Mouse (Mus musculus) kidney, adult 18-20 months (tissue): Measurements from ENCODE around the gene Tcap.

Experiments used
- DNase-seq: peaks from one replicate; pipeline ENCODE4 v3.0.0; 2021

Tcap gene

DNA sequence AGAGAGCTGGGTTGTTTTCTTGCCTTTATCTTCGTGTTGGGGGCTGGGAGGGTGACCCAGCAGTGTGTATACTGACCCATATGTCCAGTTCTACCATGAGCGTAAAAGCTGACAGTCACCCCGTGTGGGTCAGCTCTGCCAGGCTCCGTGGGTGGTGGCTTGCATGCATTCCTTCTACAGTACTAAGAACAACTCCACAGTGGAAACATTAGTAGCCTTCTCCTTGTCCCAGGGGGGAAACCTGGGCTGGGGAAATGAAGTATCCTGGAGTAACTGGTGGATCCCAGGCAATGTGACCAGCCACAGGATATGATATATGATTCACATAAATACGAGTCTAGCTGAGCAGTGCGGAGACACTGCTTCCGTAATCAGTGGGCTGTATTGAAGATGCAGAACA lies 30.1 kb downstream of the Tcap start:
- peak; percentile 50 for DNase-seq

DNA sequence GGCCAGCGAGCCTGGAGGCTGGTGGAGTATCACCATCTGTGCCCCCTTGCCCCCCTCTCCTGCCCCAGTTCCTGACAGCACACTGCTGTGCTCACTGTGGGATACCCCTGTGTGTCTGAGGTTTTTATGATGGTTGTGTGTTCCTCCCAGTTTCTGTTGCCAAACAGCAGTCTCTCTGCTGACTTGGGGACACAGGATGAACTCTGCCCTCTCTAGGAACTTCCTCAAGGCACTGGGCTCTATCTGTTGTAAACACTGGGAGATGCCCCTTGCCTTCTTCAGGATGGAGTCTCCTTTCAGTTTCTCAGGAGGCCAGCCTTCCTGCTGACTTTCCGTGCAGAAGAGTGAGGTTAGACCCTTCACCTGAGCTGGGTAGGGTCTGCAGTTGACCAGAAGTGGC lies 30.6 kb downstream of the Tcap start:
- DNase-seq: peak; percentile 39

DNA sequence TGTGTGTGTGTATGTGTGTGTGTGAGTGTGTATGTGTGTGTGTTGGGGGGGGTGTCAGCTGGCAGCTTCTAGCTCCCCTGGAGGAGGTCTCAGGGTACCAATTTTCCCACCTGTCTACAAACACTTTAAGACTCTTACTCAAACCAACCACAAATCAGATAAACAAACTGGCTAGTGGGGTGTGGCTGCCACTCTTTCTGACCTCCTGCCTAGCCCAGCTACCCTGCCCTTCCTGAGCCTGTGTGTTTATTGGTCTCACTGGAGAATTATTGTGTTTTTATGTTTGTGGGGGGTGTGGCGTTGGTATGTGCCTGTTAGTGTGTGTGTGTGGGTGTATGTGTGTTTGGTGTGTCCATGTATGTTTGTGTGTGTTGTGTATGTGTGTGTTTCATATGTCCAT lies 33.5 kb downstream of the Tcap start:
- no peak for DNase-seq

DNA sequence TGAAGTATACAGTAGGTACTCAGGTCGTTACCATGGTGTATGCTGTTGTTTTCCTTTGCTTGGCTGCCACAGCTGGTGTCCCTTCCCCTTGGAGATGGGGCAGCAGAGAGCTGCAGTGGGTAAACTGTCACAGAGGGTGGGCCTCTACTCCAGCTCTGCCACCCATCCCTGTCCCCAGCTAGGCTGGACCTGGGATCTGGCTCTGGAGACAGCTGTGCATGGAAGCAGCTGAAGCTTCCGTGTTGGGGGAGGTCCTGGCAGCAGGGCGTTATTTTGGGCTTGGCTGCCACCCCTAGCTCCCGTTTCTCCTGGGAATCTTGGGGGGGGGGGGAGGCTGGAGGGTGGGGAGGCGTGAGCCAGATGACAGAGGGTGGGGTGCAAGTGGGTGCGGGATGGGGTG lies 34.7 kb downstream of the Tcap start:
- DNase-seq: no peak

DNA sequence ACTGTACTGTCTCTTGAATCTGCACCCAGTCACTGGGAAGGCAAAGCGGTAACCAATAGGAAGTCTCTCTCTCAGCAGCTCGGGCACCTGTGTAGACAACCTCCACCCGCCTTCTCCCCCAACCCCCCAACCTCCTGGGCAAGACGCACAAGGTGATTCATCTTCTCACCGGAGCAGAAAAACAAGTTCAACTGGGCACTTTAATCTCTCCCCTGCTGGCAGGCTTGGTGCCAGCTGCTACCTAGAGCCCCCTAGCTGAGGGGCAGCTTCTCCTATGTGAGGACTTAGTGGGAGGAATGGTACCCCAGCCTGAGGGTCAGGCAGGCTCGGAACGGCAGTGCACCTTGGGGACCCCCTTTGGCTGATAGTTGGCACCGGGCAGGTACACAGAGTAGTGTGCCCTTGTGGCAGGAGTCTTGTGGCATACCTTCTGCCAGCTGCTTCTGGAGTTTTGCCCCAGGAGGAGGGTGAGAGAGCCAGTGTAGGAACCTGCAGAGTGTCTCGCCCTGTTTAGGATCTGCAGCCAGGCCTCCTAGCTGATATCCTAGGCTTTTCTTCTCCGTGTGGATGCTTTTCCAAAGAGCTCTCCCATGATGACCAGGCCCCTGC lies 35.4 kb downstream of the Tcap start:
- DNase-seq: peak; percentile 82

DNA sequence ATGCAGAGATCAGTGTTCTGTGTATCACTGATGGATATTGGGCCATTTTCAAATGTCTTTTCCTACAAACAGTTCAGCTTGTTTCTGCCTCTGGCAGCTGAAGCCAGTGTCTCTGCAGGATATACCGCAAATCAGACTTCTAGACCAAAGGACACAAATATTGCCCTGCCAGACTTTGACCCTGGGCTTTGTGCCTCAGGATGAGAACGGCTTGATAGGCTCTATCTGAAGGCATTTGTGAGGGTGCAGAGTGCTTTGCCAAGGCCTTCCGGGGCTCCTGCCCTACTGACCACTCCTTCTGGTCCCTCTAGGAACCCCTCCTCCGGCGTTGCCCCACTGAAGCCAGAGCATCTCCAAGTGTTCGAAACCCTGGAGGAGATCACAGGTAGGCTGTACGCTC lies 43.0 kb downstream of the Tcap start:
- peak; percentile 50 for DNase-seq

DNA sequence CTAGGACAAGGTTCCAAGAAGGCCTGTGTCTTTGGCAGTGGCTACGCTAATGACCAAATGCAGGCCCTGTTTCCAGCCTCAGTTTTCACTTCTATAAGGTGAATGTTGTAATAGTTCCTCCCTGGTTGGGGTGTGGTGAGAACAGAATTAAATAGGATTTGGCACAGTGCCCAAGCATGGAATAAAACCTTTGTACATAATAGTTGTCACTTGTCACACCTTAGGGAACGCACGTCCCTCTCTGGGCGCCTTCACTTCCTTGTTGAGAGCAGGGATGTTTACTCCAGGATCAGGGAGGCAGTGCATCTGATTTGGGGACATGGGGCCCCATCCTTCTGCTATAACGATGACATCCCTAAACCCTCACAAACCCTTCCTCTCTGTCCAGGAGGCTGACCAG lies 44.8 kb downstream of the Tcap start:
- DNase-seq: no peak

DNA sequence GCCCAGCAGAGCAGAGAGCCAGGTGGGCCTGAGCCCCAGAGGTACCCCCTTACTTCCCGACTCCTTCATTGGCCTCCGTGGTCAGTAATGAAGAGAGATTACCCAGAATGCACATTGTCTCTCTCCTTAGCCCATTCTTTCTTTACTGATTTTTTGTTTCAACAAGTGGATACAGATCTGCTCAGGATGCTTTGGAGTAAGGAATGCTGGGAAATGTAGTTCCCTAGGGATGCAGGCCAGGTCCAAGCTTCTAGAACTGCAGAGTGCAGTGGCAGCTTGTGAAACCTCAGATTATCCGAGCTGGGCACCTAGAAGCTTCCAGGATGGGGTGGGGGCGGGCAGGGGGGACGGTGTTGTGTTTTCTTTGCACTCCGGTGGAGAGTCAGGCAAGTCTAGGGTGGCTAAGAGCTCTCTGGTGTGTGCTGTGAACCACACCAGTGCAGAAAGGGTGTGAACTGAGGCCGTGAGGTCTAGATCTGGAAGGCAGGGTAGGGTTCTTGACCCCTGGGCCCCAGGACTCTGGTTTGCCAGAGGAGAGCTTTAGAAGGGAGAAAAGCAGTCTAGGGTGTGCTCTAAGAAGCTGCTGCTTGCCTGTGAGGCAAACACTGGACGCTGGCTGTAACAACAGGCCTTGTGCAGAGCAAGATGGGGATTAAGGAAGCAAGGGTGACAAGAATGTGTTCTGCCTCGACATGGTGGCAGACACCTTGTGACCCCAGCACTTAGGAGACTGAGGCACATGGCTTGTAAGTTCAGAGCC lies 48.3 kb downstream of the Tcap start:
- no peak for DNase-seq
